Mouse (Mus musculus): Measurements from ENCODE around the gene Cpa1. TPM values are rescaled to one million over a fixed set of nuclear protein-coding genes. Genes with fewer than 3 reads are reported as not detected.

Cpa1 gene
- polyA plus RNA-seq, 1 experiment from 2014 or later = 5.4 TPM

DNA sequence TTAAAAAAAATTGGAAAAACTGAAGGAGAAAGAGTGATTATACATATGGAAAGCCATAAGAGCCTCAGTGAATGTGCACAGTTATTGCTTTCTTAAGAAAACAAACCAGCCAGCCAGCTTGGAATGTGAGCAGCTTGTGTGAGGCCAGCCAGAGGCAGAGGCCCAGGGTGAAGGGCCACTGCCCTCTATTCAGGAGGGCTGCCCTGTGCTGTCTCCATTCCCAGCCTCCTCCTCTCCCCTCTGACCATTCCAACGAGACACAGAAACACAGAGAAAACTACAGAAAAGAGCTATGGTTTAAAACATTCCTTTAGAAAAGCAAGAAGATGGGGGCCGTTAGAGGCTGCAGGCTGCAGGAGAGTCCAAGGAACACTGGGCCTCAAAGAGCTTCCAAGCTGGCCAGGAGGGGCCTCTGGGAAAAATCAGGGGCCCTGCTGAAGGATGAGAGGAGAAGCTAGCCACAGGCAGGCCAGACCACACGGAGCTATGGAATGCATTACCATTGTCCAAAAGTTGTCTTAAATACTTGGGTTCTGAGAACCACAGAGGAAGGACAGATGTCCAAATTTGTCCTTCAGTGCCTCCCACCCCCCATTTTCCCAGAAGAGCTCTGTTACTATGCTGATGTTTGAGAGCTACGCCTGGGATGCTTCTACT, 2.7 kb upstream of the Cpa1 start:
- Histone ChIP-seq H3K4me3 (ENCODE audit: low read length) (no peak overlapping the region), H3K27ac (ENCODE audit: low read length) (peak overlapping the region; percentile 85), H3K9ac (ENCODE audit: low read length) (peak overlapping the region; percentile 31; the same call in 1 of the 2 replicates), H3K36me3 (ENCODE audit: control insufficient read depth, insufficient read depth, low read length) (no peaks in the 10 kb centered on the region), H3K27me3 (ENCODE audit: control insufficient read depth, insufficient read depth, low read depth, low read length) (no peaks in the 10 kb centered on the region), H3K4me1 (replicated peaks; ENCODE audit: control insufficient read depth, insufficient read depth, low read length) (peaks cover 21% of the 10 kb centered on the region), H3K9me3 (ENCODE audit: control insufficient read depth, low read length) (no peaks in the 10 kb centered on the region), H3K4me2 (ENCODE audit: low read depth, low read length) (no peak overlapping the region)
- ATAC-seq (ENCODE audit: low read depth) = peak; percentile 39
- WGBS = 40% methylated on average over 4 of the region's 4 CpGs

DNA sequence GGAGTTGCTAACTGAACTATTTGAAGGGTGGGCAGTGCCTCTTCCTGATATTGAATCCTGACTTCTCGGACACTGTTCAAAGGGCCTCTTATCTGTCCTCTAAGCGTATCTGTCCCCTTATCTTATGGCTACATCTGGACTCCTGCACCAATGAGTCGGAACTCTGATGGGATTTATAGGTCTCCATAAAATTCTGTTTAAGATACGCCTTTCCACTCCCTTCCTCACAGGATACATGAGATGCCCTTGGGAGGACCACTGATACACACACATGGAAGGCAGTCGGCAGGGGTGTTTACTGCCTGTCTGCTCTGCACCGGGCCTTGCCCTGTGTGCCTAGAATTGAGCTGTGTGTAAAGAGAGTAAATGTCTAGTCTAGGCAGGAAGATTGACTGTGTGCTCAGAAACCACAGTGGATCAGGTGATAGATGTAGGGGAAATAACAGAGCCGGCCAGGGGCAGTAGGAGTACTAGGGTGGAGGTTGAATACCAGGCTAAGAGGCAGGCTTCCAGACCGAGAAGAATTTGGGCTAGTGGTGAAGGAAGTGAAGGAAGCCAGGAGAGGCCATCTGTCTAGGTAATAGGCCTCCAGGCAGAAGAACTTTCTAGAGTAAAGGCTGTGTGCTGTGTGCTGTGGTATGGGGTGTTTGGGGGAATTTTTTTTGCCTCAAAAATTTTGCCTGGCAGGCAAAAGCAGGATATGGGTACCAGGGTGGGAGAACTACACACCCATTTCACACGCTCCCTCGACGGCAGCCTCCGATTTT, 4.9 kb downstream of the Cpa1 start:
- H3K36me3 ChIP-seq (ENCODE audit: control insufficient read depth, insufficient read depth, low read length) = no peaks in the 10 kb centered on the region
- WGBS = 62% methylated on average over 12 of the region's 12 CpGs
- no peaks in the 10 kb centered on the region for H3K9me3 ChIP-seq (ENCODE audit: control insufficient read depth, low read length)
- no peaks in the 10 kb centered on the region for H3K4me1 ChIP-seq (replicated peaks; ENCODE audit: control insufficient read depth, insufficient read depth, low read length)
- H3K4me2 ChIP-seq (ENCODE audit: low read depth, low read length) = no peak overlapping the region
- H3K9ac ChIP-seq (ENCODE audit: low read length) = no peak overlapping the region
- H3K4me3 ChIP-seq (ENCODE audit: low read length) = no peak overlapping the region
- ATAC-seq (ENCODE audit: low read depth) = peak; percentile 55
- no peak overlapping the region for H3K27ac ChIP-seq (ENCODE audit: low read length)
- H3K27me3 ChIP-seq (ENCODE audit: control insufficient read depth, insufficient read depth, low read depth, low read length) = no peaks in the 10 kb centered on the region

DNA sequence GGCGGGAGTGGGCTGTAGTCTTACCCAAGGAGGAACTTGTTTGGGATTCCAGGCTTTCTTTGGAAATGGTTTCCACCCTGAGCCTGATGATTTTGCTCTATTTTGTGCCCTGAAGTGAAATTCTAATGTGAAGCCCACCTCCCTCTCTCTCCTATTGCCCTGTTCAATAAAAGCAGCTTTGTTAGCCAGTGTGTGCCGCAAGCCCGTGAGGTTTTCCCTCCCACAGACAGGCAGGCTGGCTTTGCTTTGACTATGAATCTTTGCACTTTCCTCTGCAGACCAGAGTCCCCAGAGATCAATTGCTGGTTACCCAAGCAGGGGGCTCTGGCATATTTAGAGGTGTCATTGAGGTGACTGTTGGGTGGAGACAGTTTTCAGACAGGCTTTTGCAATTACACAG, 5.4 kb downstream of the Cpa1 start:
- no peak for ATAC-seq (ENCODE audit: low read depth)
- H3K27ac ChIP-seq (ENCODE audit: low read length) = no peak overlapping the region

DNA sequence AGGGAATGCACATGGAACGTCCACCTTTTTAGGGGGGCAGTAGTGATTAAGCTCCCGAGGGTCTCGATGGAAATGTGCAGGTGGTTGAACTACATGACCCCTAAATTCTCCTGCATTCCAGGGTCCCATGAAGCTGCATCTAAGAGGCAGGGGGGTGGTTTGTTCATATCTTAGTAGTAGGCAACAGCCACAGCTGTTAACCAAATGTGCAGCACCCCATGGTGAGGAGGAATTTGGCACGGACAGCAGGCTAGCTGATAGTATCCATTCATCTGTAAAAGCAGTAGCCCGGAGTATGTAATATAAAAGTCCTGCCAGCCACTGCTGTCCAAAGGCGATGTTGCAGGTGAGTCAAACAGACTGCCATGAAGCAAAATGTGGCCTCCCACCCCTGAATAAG, 6.4 kb downstream of the Cpa1 start:
- Histone ChIP-seq H3K9me3 (ENCODE audit: control insufficient read depth, low read length) (no peaks in the 10 kb centered on the region), H3K9ac (ENCODE audit: low read length) (no peak overlapping the region), H3K4me3 (ENCODE audit: low read length) (no peak overlapping the region), H3K4me1 (replicated peaks; ENCODE audit: control insufficient read depth, insufficient read depth, low read length) (no peaks in the 10 kb centered on the region), H3K27ac (ENCODE audit: low read length) (no peak overlapping the region), H3K36me3 (ENCODE audit: control insufficient read depth, insufficient read depth, low read length) (no peaks in the 10 kb centered on the region), H3K27me3 (ENCODE audit: control insufficient read depth, insufficient read depth, low read depth, low read length) (no peaks in the 10 kb centered on the region), H3K4me2 (ENCODE audit: low read depth, low read length) (no peak overlapping the region)
- WGBS = 82% methylated on average over 6 of the region's 6 CpGs
- ATAC-seq (ENCODE audit: low read depth) = no peak

More for the DNA sequence above, 5.4 kb downstream of the Cpa1 start:
- Histone ChIP-seq H3K9ac (ENCODE audit: low read length) (no peak overlapping the region), H3K4me3 (ENCODE audit: low read length) (no peak overlapping the region), H3K4me2 (ENCODE audit: low read depth, low read length) (no peak overlapping the region), H3K4me1 (replicated peaks; ENCODE audit: control insufficient read depth, insufficient read depth, low read length) (no peaks in the 10 kb centered on the region), H3K36me3 (ENCODE audit: control insufficient read depth, insufficient read depth, low read length) (no peaks in the 10 kb centered on the region), H3K27me3 (ENCODE audit: control insufficient read depth, insufficient read depth, low read depth, low read length) (no peaks in the 10 kb centered on the region), H3K9me3 (ENCODE audit: control insufficient read depth, low read length) (no peaks in the 10 kb centered on the region)
- WGBS = 85% methylated on average over 3 of the region's 3 CpGs

DNA sequence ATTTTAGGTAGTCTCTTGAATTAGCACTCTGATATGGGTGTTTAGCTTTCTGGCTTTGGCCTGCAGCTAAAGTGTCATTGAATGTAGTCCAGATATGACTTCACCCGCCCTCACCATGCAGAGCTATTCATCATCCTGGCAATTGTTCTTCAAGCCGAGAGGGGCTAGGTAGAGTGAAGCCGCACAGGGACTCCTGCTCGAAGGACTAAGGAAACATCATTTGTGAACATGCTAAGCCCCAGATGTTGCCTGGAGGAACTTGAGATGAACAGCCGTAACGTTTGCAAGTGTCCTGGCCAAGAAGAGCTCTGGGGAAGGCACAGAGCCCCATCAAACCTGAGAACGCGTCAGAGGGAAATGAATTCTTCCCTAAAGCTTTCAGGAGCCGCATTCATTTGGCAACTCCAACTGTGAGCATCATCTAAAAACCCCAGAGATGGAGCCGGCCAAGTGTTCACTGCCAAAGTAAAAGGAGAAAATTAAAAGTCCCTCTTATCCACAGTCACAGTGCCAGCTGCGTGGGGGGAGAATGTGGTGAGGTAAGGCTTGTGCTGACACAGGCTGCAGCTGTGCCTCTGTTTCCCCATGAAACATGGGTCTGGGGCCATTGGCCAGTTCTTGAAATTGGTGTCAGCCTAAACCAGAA, 10.8 kb downstream of the Cpa1 start:
- no peak for ATAC-seq (ENCODE audit: low read depth)
- WGBS = 63% methylated on average over 11 of the region's 11 CpGs
- H3K4me2 ChIP-seq (ENCODE audit: low read depth, low read length) = no peak overlapping the region

DNA sequence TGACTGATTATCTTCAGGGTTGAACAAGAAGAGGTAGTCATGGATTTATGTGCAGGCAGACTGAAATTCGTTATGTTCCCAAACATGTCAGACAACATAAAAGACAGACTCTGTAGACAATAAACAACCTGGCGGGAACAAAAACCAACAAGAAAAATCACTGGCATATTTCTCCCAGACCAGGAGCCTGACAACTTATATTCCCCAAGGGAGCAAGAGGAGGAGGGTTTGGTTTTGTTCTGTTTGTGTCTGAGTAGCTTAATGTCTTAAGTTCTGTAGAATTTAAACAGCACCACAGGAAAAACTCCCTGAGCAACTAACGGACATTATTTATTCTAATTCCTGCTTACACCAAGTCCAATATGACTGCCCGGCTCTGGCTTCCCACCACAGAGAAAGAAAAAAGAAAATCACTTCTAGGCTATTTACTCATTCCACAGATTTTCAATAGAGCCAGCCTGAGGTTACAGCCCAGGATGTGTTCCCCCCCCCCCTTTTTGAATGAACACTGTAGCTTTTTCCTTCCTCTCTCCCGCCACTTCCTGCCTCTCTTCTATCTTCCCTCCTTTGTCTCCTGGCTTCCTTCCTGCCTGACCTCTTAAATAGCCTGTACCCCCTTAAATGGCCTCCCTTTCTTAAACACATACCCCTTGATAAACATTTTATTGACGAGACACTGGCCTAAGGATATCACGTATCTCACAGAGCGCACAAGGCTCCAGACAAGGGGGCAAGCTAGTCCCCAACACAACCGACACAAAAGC, 13.6 kb downstream of the Cpa1 start:
- 33% methylated on average over 9 of the region's 9 CpGs for WGBS
- H3K4me3 ChIP-seq (ENCODE audit: low read length) = no peak overlapping the region
- ATAC-seq (ENCODE audit: low read depth) = peak; percentile 62
- peak overlapping the region; percentile 87 for H3K27ac ChIP-seq (ENCODE audit: low read length)
- 0 out of 2 replicates have a peak, but pooled peaks cover 2% of the 10 kb centered on the region for H3K36me3 ChIP-seq (ENCODE audit: control insufficient read depth, insufficient read depth, low read length)
- no peak overlapping the region for H3K9ac ChIP-seq (ENCODE audit: low read length)
- no peaks in the 10 kb centered on the region for H3K27me3 ChIP-seq (ENCODE audit: control insufficient read depth, insufficient read depth, low read depth, low read length)
- H3K4me2 ChIP-seq (ENCODE audit: low read depth, low read length) = no peak overlapping the region
- H3K9me3 ChIP-seq (ENCODE audit: control insufficient read depth, low read length) = no peaks in the 10 kb centered on the region
- H3K4me1 ChIP-seq (replicated peaks; ENCODE audit: control insufficient read depth, insufficient read depth, low read length) = peaks cover 35% of the 10 kb centered on the region

More for the DNA sequence above, 10.8 kb downstream of the Cpa1 start:
- H3K36me3 ChIP-seq (ENCODE audit: control insufficient read depth, insufficient read depth, low read length) = no peaks in the 10 kb centered on the region
- H3K9ac ChIP-seq (ENCODE audit: low read length) = no peak overlapping the region
- no peak overlapping the region for H3K27ac ChIP-seq (ENCODE audit: low read length)
- no peak overlapping the region for H3K4me3 ChIP-seq (ENCODE audit: low read length)
- no peaks in the 10 kb centered on the region for H3K9me3 ChIP-seq (ENCODE audit: control insufficient read depth, low read length)
- H3K27me3 ChIP-seq (ENCODE audit: control insufficient read depth, insufficient read depth, low read depth, low read length) = no peaks in the 10 kb centered on the region
- H3K4me1 ChIP-seq (replicated peaks; ENCODE audit: control insufficient read depth, insufficient read depth, low read length) = peaks cover 20% of the 10 kb centered on the region

DNA sequence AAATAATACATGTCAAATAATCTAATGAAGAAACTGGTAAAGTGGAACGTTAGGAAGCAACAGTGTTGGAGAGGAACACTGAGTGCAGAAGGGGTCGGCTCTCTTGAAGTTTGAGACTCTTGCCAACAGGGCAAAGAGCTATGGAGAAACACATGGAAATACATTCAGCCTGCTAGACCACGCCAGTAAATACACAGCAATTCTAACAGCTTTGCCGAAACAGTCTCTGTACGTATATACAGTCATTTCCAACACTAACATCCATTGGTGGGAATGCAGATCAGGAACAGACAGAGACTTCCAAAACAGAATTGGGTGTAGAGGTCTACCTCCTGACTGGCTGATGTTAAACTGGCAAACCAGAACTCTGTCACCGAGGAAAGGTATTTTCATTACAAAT, 14.5 kb downstream of the Cpa1 start:
- 49% methylated on average over 6 of the region's 6 CpGs for WGBS
- Histone ChIP-seq H3K27ac (ENCODE audit: low read length) (peak overlapping the region; percentile 87), H3K4me2 (ENCODE audit: low read depth, low read length) (no peak overlapping the region), H3K9me3 (ENCODE audit: control insufficient read depth, low read length) (no peaks in the 10 kb centered on the region), H3K4me3 (ENCODE audit: low read length) (no peak overlapping the region), H3K9ac (ENCODE audit: low read length) (no peak overlapping the region), H3K27me3 (ENCODE audit: control insufficient read depth, insufficient read depth, low read depth, low read length) (no peaks in the 10 kb centered on the region), H3K36me3 (ENCODE audit: control insufficient read depth, insufficient read depth, low read length) (0 out of 2 replicates have a peak, but pooled peaks cover 2% of the 10 kb centered on the region), H3K4me1 (replicated peaks; ENCODE audit: control insufficient read depth, insufficient read depth, low read length) (peaks cover 35% of the 10 kb centered on the region)
- ATAC-seq (ENCODE audit: low read depth) = no peak; the same call in 1 of the 2 replicates

DNA sequence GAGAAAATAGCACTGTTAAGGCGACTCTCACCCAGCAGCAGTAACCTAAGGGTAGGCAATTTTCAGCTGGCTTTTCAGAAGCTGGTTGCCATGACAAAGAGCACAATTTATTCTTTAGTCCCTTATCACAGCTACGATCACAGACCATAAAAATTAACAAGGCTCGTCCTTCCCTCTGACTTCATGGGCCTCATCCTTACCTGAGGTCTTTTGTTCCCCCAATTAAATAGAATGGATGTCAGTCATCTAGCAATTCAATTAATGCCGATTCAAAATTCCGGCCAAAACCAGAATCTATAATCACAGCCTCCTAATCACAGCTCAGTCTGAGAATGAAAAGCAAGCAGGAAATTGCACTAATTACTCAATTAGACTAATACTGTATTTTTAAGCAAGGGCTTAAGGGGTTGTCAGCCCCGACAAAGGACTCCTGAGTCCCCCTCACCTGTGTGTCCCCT, 15.4 kb downstream of the Cpa1 start:
- Histone ChIP-seq H3K9me3 (ENCODE audit: control insufficient read depth, low read length) (no peaks in the 10 kb centered on the region), H3K27me3 (ENCODE audit: control insufficient read depth, insufficient read depth, low read depth, low read length) (no peaks in the 10 kb centered on the region), H3K4me2 (ENCODE audit: low read depth, low read length) (no peak overlapping the region), H3K27ac (ENCODE audit: low read length) (peak overlapping the region; percentile 87), H3K4me1 (replicated peaks; ENCODE audit: control insufficient read depth, insufficient read depth, low read length) (peaks cover 35% of the 10 kb centered on the region), H3K4me3 (ENCODE audit: low read length) (no peak overlapping the region), H3K36me3 (ENCODE audit: control insufficient read depth, insufficient read depth, low read length) (0 out of 2 replicates have a peak, but pooled peaks cover 2% of the 10 kb centered on the region), H3K9ac (ENCODE audit: low read length) (no peak overlapping the region; the same call in 1 of the 2 replicates)
- ATAC-seq (ENCODE audit: low read depth) = no peak
- whole genome bisulfite sequencing = 60% methylated on average over 6 of the region's 6 CpGs

Measured in lung, embryonic 16.5 days (tissue).